Mouse (Mus musculus) bone marrow macrophage, adult 2 months (primary cell): Measurements from ENCODE around the gene Prlhr.

Experiments used
- CTCF ChIP-seq: IDR thresholded peaks from 2 replicates; pipeline ENCODE4 v1.5.1; 2012; ENCODE audit warnings: low read depth, mild to moderate bottlenecking, low read length, moderate library complexity
- POLR2A ChIP-seq: IDR thresholded peaks from 2 replicates; pipeline ENCODE4 v1.6.1; 2012; ENCODE audit warnings: mild to moderate bottlenecking, low read depth, low read length, borderline replicate concordance

GRCm38 (mm10) chr19:60455791-60456190 is 12.3 kb downstream of the Prlhr start:
- TF ChIP-seq POLR2A (no peak), CTCF (no peak)
